Mouse (Mus musculus) megakaryocyte, embryonic 14.5 days (primary cell): ENCODE results near the gene Arnt2.

Source experiments
- FLI1 ChIP-seq: IDR thresholded peaks from 2 replicates; pipeline ENCODE4 v1.6.1; 2012; ENCODE audit warnings: low read length, inconsistent platforms, mixed read lengths
- GATA1 ChIP-seq: IDR thresholded peaks from 3 replicates; pipeline ENCODE4 v1.6.1; 2012; ENCODE audit warnings: mixed read lengths, low read length, inconsistent platforms, borderline replicate concordance

GRCm38 (mm10) chr7:84366251-84366650 lies 43.7 kb downstream of the Arnt2 start:
- TF ChIP-seq GATA1 (no peak), FLI1 (no peak)
